Mouse (Mus musculus) midbrain, embryonic 12.5 days (tissue): ENCODE measurements around the gene Trh. TPM values are rescaled to one million over a fixed set of nuclear protein-coding genes. Genes with fewer than 3 reads are reported as not detected.
A peak's percentile ranks its signal among the peaks of the same experiment; 100 is the strongest.

ENCODE experiments used
- ATAC-seq: fragments of 200-750 bp; cut with Nextera tagmentation; 2 replicates; pipeline ENCODE4 v1.8.0; 2017; ENCODE audit warnings: low read depth, moderate TSS enrichment, moderate library complexity; ENCODE audit not compliant: low FRiP score
- H3K27ac ChIP-seq: fragments of 300-500 bp; sonication (generic); replicated peaks from 2 replicates; pipeline ENCODE4 v1.5.1; 2016; ENCODE audit warnings: mild to moderate bottlenecking
- H3K27me3 ChIP-seq: fragments of 300-500 bp; sonication (generic); 2 replicates; pipeline ENCODE4 v1.6.1; 2016; ENCODE audit warnings: mild to moderate bottlenecking
- H3K36me3 ChIP-seq: fragments of 300-500 bp; sonication (generic); 2 replicates; pipeline ENCODE4 v1.6.1; 2016
- H3K4me1 ChIP-seq: fragments of 300-500 bp; sonication (generic); 2 replicates; pipeline ENCODE4 v1.6.1; 2016
- H3K4me2 ChIP-seq: fragments of 300-500 bp; sonication (generic); replicated peaks from 2 replicates; pipeline ENCODE4 v1.6.1; 2016; ENCODE audit warnings: mild to moderate bottlenecking, moderate library complexity
- H3K4me3 ChIP-seq: fragments of 300-500 bp; sonication (generic); 2 replicates; pipeline ENCODE4 v1.5.1; 2016; ENCODE audit warnings: mild to moderate bottlenecking
- H3K9ac ChIP-seq: fragments of 300-500 bp; sonication (generic); replicated peaks from 2 replicates; pipeline ENCODE4 v1.6.1; 2016; ENCODE audit warnings: mild to moderate bottlenecking, moderate library complexity
- H3K9me3 ChIP-seq: fragments of 300-500 bp; sonication (generic); 2 replicates; pipeline ENCODE4 v1.6.1; 2016; ENCODE audit warnings: mild to moderate bottlenecking
- WGBS: fragments of 180-500 bp; shearing (Covaris S2); methylation state at CpG from one replicate; pipeline ENCODE4 v1.1.7; 2016; 5-methylcytosine and 5-hydroxymethylcytosine counted together
- polyA plus RNA-seq: library from polyadenylated mRNA; unstranded; fragments of >200 nt; fragmentation: Nextera tagmentation; extraction: Ambion mirVana; gene quantifications from 2 replicates; pipeline ENCODE4 v1.2.1, GENCODE M21; 2016

Gene Trh
- polyA plus RNA-seq, 1 experiment from 2014 or later, result 1.6 TPM

GRCm38 (mm10) chr6:92219445-92219844 lies 25.0 kb downstream of the Trh start:
- 51% methylated on average over 3 of the region's 3 CpGs for WGBS
- Histone ChIP-seq H3K27me3 (no peaks in the 10 kb centered on the region), H3K9ac (no peak overlapping the region), H3K36me3 (no peaks in the 10 kb centered on the region), H3K4me2 (no peak overlapping the region), H3K4me3 (no peak overlapping the region), H3K4me1 (peaks cover 3% of the 10 kb centered on the region; the same call in 1 of the 2 replicates), H3K27ac (no peak overlapping the region), H3K9me3 (no peaks in the 10 kb centered on the region)
- ATAC-seq, result no peak

- H3K27me3 ChIP-seq, result no peaks in the 10 kb centered on the region
- no peaks in the 10 kb centered on the region for H3K9me3 ChIP-seq
- peaks cover 9% of the 10 kb centered on the region; the same call in 1 of the 2 replicates for H3K36me3 ChIP-seq
- H3K4me3 ChIP-seq, result peak within 1 kb of the TSS; percentile 96
- peak; percentile 97 for ATAC-seq
- 10% methylated on average over 35 of the region's 35 CpGs for WGBS
- peaks cover 18% of the 10 kb centered on the region for H3K4me1 ChIP-seq
- peak within 1 kb of the TSS; percentile 85 for H3K27ac ChIP-seq
- H3K9ac ChIP-seq, result peak within 1 kb of the TSS; percentile 88
- peak within 1 kb of the TSS; percentile 97 for H3K4me2 ChIP-seq
Observed at GRCm38 (mm10) chr6:92214773-92215449, 29.5 kb downstream of the Trh start, which contains the start of gene Rbsn. Gene Rbsn, minus strand, starts transcription at chr6:92214925.

- no peaks in the 10 kb centered on the region for H3K9me3 ChIP-seq
- H3K36me3 ChIP-seq, result peaks cover 9% of the 10 kb centered on the region; the same call in 1 of the 2 replicates
- peak; percentile 82 for ATAC-seq
- H3K4me1 ChIP-seq, result peaks cover 18% of the 10 kb centered on the region
- no peaks in the 10 kb centered on the region for H3K27me3 ChIP-seq
- under 1% methylated on average over 47 of the region's 48 CpGs for WGBS
- H3K4me2 ChIP-seq, result peak overlapping the region; percentile 97
- peak overlapping the region; percentile 85 for H3K27ac ChIP-seq
- H3K4me3 ChIP-seq, result peak overlapping the region; percentile 96
- H3K9ac ChIP-seq, result peak overlapping the region; percentile 88
Observed at GRCm38 (mm10) chr6:92214055-92214772, 30.2 kb downstream of the Trh start.

GRCm38 (mm10) chr6:92199414-92199813 lies 45.0 kb downstream of the Trh start:
- peaks cover 57% of the 10 kb centered on the region for H3K36me3 ChIP-seq
- 93% methylated on average over 8 of the region's 8 CpGs for WGBS
- no peak overlapping the region for H3K4me3 ChIP-seq
- no peak overlapping the region for H3K4me2 ChIP-seq
- no peaks in the 10 kb centered on the region for H3K4me1 ChIP-seq
- no peaks in the 10 kb centered on the region for H3K27me3 ChIP-seq
- no peaks in the 10 kb centered on the region for H3K9me3 ChIP-seq
- no peak overlapping the region for H3K9ac ChIP-seq
- ATAC-seq, result no peak
- H3K27ac ChIP-seq, result no peak overlapping the region

Other genes with a start within 250 kb of the Trh start
- 32.7 and 36.7 TPM in 2 replicates for gene Nr2c2, start 153.3 kb downstream of the Trh start, polyA plus RNA-seq
- gene Mrps25, start 60.6 kb downstream of the Trh start, polyA plus RNA-seq, result 70.1 and 71.9 TPM in 2 replicates
- 31.6 and 34.2 TPM in 2 replicates for gene Rbsn, start 29.7 kb downstream of the Trh start, polyA plus RNA-seq